Mouse (Mus musculus) retina, adult 2 months (tissue): ENCODE measurements around the gene Bcan.

Source experiments
- DNase-seq: peaks from one replicate; pipeline ENCODE4 v3.0.0-alpha.2; 2012; ENCODE audit warnings: low read depth, low spot score

Gene Bcan

GRCm38 (mm10) chr3:87944838-87945600, 55.0 kb downstream of the Bcan start:
- DNase-seq, result no peak

GRCm38 (mm10) chr3:87943586-87943985, 56.4 kb downstream of the Bcan start:
- no peak for DNase-seq

GRCm38 (mm10) chr3:87942471-87942870, 57.6 kb downstream of the Bcan start:
- no peak for DNase-seq

- no peak for DNase-seq
Measured at GRCm38 (mm10) chr3:87940611-87941010, 59.4 kb downstream of the Bcan start.
